ENCODE assay signal across 8 mouse cellular contexts in the genomic region with DNA sequence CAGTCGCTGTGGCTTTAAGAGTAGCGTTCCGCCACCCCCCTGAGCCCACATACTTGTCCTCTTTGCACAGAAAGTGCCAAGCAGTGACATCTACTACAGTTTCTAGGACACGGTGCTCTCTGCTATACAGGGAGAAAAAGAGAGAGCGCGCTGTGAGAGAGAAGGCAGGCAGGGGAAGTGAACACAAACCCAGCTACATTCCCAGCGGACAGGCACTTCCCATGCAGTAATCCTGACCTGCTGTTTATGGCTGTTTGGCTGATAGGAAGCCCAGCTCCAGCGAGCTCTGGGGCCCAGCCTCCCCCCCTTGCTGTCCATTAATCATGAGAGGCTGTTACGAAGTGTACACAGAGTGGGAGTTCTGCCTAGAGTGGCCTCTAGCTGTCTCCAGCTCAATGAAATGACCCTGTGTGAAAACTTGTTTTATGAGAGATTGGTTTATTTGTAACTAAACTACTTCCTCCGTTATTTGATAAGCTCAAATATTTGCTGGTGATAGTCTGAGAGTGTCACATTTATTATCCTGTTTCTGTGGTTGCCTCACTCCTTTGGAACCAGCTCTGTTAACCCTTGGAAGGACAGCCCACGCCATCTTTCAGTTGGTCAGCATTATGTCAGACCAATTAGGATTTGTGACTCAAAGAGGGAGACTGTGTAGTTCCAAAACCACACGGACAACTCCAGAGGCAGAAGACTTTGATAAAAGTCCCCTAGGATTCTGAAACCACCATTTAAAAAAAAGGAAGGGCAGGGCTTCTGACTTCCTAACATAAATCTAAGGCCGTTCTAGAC.
DNase-seq lines count a peak whose midpoint lies in the region; ATAC-seq and TF ChIP-seq lines count a peak whose summit lies in the region.

No protein-coding gene starts in this region.

- TF ChIP-seq CTCF in Patski (IDR thresholded peaks at IDR 0.05): no peak

- H3K9ac ChIP-seq in hindbrain, embryonic 11.5 days (ENCODE audit: low read depth, low read length): peak overlapping the region; percentile 57

- no peaks in the 10 kb centered on the region for H3K9me3 ChIP-seq in hindbrain, embryonic 11.5 days (ENCODE audit: control insufficient read depth, low read length)

- H3K4me1 ChIP-seq in hindbrain, embryonic 11.5 days (replicated peaks; ENCODE audit: control insufficient read depth, insufficient read depth, low read length): no peaks in the 10 kb centered on the region; the same call in 1 of the 2 replicates

- peak overlapping the region; percentile 36 for H3K4me3 ChIP-seq in hindbrain, embryonic 11.5 days (ENCODE audit: low read depth, low read length)

- H3K4me2 ChIP-seq in hindbrain, embryonic 11.5 days (replicated peaks; ENCODE audit: low read depth, low read length): peak overlapping the region; percentile 58

- no peaks in the 10 kb centered on the region for H3K36me3 ChIP-seq in hindbrain, embryonic 11.5 days (ENCODE audit: control insufficient read depth, insufficient read depth, low read length)

- H3K27ac ChIP-seq in hindbrain, embryonic 11.5 days (ENCODE audit: low read depth, low read length): peak overlapping the region; percentile 82

- no peaks in the 10 kb centered on the region for H3K27me3 ChIP-seq in Patski
- H3K27me3 ChIP-seq in hindbrain, embryonic 11.5 days (ENCODE audit: control insufficient read depth, insufficient read depth, low read length): no peaks in the 10 kb centered on the region

- peak; percentile 94 for ATAC-seq in Patski
- peak; percentile 96 for ATAC-seq in hindbrain, embryonic 11.5 days (ENCODE audit: low FRiP score)

- in situ Hi-C loops in Patski (cut with MboI; ENCODE audit: low pct_unique_long_range_greater_than_20kb): loop anchor here (5.0 kb wide), 1 partner anchor 160 kb away; no protein-coding TSS in a partner anchor

- no peak for DNase-seq in Patski (ENCODE audit: low read depth, low spot score)
- peak; percentile 93 for DNase-seq in cerebellum, adult 9-10 months
- peak; percentile 69 to 83 for DNase-seq in frontal cortex, postnatal 10 days (ENCODE audit: low spot score in 2 of 2)
- peak; percentile 79 for DNase-seq in hindbrain, embryonic 11.5 days (ENCODE audit: low spot score)
- peak; percentile 43 to 48 for DNase-seq in layer of hippocampus, postnatal 25 days (ENCODE audit: extremely low spot score in 1 of 2, low spot score in 1 of 2)
- peak; percentile 85 for DNase-seq in lung, postnatal 10 days
- DNase-seq in ovary, postnatal 36 days (ENCODE audit: low spot score): peak; percentile 67
- peak; percentile 28 to 66 for DNase-seq in urinary bladder, adult 18-20 months (ENCODE audit: low spot score in 2 of 2)

- POLR2A ChIA-PET in Patski (lab: Charles Lee): interaction anchor here (0.6 to 1.0 kb wide), 2 partner anchors 164 to 193 kb away, joined by 3 to 5 read pairs; a partner anchor contains a TSS

- CTCF ChIA-PET in Patski (lab: Charles Lee): interaction anchor here (0.6 to 1.8 kb wide), 3 partner anchors 9 to 19 kb away, joined by 3 to 8 read pairs (median 4); no protein-coding TSS in a partner anchor

- WGBS in hindbrain, embryonic 11.5 days: 1% methylated on average over 13 of the region's 13 CpGs
